Mouse (Mus musculus): ENCODE measurements around the gene Fibp. TPM values are rescaled to one million over a fixed set of nuclear protein-coding genes. Genes with fewer than 3 reads are reported as not detected.

The Fibp gene
- polyA plus RNA-seq, 1 experiment from 2014 or later, result 155 TPM

DNA sequence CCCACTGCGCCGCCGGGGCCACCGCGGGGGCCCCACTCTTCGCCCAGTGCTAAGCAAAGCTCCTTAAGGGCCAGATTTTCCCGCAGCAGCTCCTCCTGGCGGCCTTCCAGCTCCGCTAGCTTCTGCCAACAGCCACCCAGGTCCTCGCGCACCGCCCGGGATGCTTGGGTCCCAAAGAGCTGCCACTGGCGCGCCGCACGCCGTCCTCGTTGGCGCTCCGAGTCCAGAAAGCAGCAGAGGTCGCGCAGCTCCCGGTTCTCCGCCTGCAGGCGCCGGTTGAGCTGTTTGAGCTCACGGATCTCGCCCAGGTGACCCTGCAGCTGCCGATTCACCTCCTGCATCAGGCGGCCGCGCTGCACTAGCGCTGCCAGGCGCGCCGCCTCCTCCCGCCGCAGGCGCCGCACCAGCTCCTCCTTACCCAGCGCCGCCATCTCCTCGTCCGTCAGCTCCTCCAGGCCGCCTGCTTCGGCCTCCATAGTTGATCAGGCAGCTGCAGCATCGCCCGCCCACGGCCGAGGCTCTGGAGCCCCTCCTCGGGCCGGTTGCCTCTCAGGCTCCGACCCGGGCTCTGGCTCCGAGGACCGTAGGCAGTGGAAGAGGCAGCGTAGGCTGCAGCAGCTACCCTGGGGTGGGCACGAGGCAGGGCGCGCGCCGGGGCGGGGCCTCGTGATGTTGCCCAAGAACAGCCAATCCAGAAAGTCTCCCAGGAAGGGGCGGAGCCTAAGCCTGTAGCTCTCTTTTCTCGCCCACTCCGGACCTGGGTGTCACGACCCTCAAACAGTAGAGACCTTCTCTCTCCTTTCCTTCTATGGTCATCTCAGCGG, 3.3 kb upstream of the Fibp start:
- peak; percentile 95 for ATAC-seq
- Histone ChIP-seq H3K9ac (peak overlapping the region; percentile 89), H3K4me2 (peak overlapping the region; percentile 99), H3K9me3 (replicated peaks) (no peaks in the 10 kb centered on the region), H3K27me3 (peaks cover 4% of the 10 kb centered on the region; the same call in 1 of the 2 replicates), H3K27ac (peak overlapping the region; percentile 96), H3K4me1 (peaks cover 49% of the 10 kb centered on the region), H3K4me3 (peak overlapping the region; percentile 77), H3K36me3 (ENCODE audit: poor library complexity, severe bottlenecking) (peaks cover 9% of the 10 kb centered on the region; the same call in 1 of the 2 replicates)
- under 1% methylated on average over 70 of the region's 70 CpGs for WGBS

DNA sequence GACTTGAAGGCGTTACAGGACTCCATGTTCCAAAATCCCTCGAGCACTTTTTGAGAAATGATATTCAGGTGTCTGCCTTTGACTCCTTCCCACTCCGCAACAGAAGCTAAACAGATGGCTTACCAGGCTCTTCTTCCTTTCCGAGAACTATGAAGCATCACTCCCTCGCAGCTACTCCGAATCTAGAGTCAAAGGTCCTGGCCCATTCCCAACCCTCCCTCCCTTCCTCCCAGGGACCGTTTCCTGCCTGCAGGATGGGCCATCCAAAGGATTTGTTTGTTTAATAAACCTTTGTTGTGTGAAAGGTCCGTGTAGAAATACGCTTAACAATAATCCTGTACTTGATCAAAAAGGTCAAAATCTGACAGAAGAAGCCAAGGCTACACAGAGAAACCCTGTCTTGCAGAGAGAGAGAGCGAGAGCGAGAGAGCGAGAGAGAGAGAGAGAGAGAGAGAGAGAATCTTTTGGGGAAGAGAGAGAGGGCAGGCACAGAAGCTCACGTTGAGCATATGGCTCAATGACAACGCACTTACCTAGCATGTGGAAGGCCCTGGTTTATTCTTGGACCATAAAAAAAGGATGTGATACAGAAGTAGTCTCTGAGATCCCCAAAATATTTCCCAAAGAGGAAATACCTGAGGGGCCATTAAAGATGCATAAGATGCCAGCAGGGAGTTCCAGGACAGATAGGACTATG, 2.5 kb upstream of the Fibp start, which contains the start of gene Ccdc85b:
Gene Ccdc85b (minus strand): TSS at position 149 of the 697 bp plus-strand sequence.
- Histone ChIP-seq H3K9me3 (replicated peaks) (no peaks in the 10 kb centered on the region), H3K9ac (peak within 1 kb of the TSS; percentile 89), H3K36me3 (ENCODE audit: poor library complexity, severe bottlenecking) (peaks cover 17% of the 10 kb centered on the region), H3K27me3 (peaks cover 4% of the 10 kb centered on the region; the same call in 1 of the 2 replicates), H3K4me1 (peaks cover 49% of the 10 kb centered on the region), H3K27ac (peak within 1 kb of the TSS; percentile 96), H3K4me3 (peak within 1 kb of the TSS; percentile 77), H3K4me2 (peak within 1 kb of the TSS; percentile 99)
- ATAC-seq, result no peak; the same call in 1 of the 2 replicates
- 14% methylated on average over 14 of the region's 14 CpGs for WGBS

DNA sequence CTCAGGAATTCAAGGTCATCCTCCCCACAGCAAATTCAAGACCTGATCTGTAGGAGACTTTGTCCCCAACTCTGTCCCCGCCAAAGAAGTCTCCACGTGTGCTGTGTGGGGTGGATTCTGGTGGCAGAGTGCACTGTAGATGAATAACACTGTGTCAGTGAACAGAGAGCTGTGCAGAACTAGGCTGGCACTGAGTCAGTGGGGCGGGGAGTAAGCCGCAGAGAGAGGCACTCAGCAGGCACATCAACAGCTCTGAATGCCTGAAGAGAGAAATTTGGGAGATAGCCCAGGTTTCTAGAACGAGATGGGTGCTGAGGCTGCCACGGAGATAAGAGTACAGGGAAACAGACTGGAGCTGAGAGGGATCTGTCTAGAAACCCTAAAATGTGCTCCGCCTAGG, 1.4 kb upstream of the Fibp start:
- Histone ChIP-seq H3K27me3 (peaks cover 4% of the 10 kb centered on the region; the same call in 1 of the 2 replicates), H3K4me1 (peaks cover 54% of the 10 kb centered on the region), H3K9ac (no peak overlapping the region), H3K27ac (no peak overlapping the region), H3K4me3 (no peak overlapping the region), H3K36me3 (ENCODE audit: poor library complexity, severe bottlenecking) (peaks cover 24% of the 10 kb centered on the region), H3K4me2 (no peak overlapping the region), H3K9me3 (replicated peaks) (no peaks in the 10 kb centered on the region)
- WGBS, result 66% methylated on average over 7 of the region's 7 CpGs
- no peak for ATAC-seq

DNA sequence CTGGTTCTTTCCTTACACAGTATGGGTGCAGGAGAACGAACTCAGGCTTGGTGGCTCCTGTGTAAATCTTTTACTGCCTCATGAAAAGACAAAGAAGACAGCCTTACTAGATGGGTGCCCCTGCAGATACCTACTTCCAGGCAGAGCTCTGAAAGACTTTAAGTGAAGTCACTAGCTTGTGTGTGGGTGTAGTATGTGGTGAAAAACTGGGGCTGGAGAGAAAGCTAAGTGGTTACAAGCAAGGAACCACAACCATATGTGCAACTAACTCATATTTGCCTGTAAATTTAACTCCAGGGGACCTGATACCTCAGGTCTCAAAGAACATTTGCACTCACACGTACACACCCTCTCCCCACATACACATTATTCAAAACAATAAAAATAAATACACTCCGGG, 519 bp upstream of the Fibp start:
- WGBS, result 24% methylated on average over 3 of the region's 3 CpGs
- Histone ChIP-seq H3K27me3 (peaks cover 4% of the 10 kb centered on the region; the same call in 1 of the 2 replicates), H3K9ac (peak overlapping the region; percentile 84), H3K9me3 (replicated peaks) (no peaks in the 10 kb centered on the region), H3K27ac (peak overlapping the region; percentile 68), H3K4me3 (peak overlapping the region; percentile 80), H3K36me3 (ENCODE audit: poor library complexity, severe bottlenecking) (peaks cover 27% of the 10 kb centered on the region), H3K4me1 (peaks cover 54% of the 10 kb centered on the region), H3K4me2 (peak overlapping the region; percentile 97)
- ATAC-seq, result no peak

DNA sequence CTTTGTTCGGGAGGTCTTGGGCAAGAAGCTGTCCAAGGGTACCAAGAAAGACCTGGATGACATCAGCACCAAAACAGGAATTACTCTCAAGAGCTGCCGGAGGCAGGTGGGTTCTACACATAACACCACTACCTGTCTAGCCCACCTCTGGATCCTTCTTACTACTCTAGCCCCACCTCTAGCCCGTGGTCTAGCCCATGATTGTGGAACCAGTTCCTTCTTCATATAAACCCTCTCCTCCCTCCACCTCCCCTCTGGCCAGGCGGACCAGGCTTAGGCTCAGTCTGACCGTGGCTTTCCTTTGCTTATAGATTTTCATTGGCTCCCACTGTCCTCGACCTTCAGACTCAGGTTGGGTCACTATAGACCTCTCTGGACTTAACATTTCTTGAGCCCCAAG, 996 bp downstream of the Fibp start:
- H3K4me1 ChIP-seq, result peaks cover 39% of the 10 kb centered on the region
- H3K4me3 ChIP-seq, result peak overlapping the region; percentile 80
- H3K9ac ChIP-seq, result peak overlapping the region; percentile 84; the same call in 1 of the 2 replicates
- 92% methylated on average over 6 of the region's 6 CpGs for WGBS
- no peaks in the 10 kb centered on the region for H3K9me3 ChIP-seq (replicated peaks)
- H3K4me2 ChIP-seq, result peak overlapping the region; percentile 97
- no peak overlapping the region for H3K27ac ChIP-seq
- H3K27me3 ChIP-seq, result peaks cover 4% of the 10 kb centered on the region; the same call in 1 of the 2 replicates
- ATAC-seq, result no peak
- H3K36me3 ChIP-seq (ENCODE audit: poor library complexity, severe bottlenecking), result peaks cover 43% of the 10 kb centered on the region

DNA sequence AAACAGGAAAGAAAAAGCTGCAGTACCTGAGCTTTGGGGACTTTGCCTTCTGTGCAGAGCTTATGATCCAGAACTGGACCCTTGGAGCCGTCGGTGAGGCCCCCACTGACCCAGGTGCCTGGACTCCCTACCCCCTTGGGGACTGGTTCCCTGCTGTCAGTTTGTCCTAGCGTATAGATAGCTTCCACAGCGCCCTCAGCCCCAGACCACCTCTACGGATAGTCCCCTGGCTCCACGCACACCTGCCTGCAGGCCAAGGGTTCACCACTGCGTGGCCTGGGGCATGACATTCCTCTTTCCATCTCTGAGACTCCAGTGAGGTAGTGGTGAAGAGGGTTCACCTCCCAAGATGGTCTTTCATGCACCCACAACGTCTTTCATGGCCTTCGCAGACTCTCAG, 2.8 kb downstream of the Fibp start:
- Histone ChIP-seq H3K9me3 (replicated peaks) (no peaks in the 10 kb centered on the region), H3K4me3 (no peak overlapping the region), H3K4me1 (peaks cover 31% of the 10 kb centered on the region), H3K36me3 (ENCODE audit: poor library complexity, severe bottlenecking) (peaks cover 59% of the 10 kb centered on the region), H3K27ac (no peak overlapping the region), H3K4me2 (no peak overlapping the region), H3K9ac (no peak overlapping the region), H3K27me3 (peaks cover 4% of the 10 kb centered on the region; the same call in 1 of the 2 replicates)
- ATAC-seq, result no peak
- 92% methylated on average over 9 of the region's 9 CpGs for WGBS

DNA sequence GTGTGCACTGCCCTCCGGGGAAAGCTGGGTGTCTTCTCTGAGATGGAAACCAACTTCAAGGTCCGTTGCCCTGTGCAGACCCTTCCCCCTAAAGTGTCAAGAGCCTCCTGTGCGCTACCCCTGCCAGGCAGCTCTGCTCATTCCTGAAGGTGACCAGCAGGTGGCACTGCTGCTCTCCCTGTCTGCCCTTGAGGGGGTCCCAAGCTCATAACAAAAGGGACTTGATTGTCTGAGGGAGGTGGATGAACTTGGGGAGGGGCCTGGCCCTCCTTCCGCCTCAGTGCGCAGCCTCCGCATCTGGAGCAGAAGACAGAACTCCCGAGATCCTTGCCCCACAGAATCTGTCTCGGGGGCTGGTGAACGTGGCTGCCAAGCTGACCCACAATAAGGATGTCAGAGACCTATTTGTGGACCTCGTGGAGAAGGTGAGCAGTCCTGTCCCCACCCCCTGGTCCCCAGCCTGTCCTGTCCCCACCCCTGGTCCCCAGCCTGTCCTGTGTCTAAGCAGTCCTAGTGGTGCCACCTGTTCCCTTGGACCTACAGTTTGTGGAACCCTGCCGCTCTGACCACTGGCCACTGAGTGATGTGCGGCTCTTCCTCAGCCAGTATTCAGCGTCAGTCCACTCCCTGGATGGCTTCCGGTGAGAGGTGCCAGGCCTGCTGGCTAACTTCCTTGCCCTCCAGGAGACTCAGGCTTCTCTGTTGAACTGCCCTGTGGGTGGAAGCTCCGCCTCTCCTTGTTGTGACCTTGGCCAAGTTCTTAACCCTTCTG, 3.6 kb downstream of the Fibp start:
- Histone ChIP-seq H3K27ac (peak overlapping the region; percentile 70), H3K27me3 (peaks cover 2% of the 10 kb centered on the region; the same call in 1 of the 2 replicates), H3K4me1 (peaks cover 31% of the 10 kb centered on the region), H3K4me2 (peak overlapping the region; percentile 56), H3K36me3 (ENCODE audit: poor library complexity, severe bottlenecking) (peaks cover 59% of the 10 kb centered on the region), H3K9me3 (replicated peaks) (no peaks in the 10 kb centered on the region), H3K9ac (peak overlapping the region; percentile 62), H3K4me3 (peak overlapping the region; percentile 31)
- peak; percentile 55 for ATAC-seq
- 40% methylated on average over 15 of the region's 15 CpGs for WGBS

DNA sequence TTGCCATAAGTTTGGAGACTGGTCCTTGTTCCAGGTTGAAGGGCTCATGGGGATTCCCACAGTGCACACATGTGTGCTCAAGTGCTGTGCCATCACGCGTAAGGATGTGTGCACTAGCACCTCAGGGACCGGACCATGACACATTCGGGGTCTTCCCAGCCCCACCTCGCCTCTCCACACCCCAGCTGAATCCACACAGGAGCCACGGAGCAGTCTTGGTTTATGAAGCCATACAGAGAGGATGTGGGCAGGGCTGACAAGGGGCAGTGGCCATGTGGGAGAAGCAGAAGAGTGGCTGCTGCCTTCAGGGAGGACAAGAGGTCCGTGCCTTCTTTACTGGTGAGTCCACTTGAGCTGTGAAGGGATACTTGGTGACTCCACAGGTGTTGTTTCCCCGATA, 4.6 kb downstream of the Fibp start:
- no peaks in the 10 kb centered on the region for H3K9me3 ChIP-seq (replicated peaks)
- no peak overlapping the region for H3K4me2 ChIP-seq
- peaks cover 59% of the 10 kb centered on the region for H3K36me3 ChIP-seq (ENCODE audit: poor library complexity, severe bottlenecking)
- H3K4me1 ChIP-seq, result peaks cover 26% of the 10 kb centered on the region
- WGBS, result 94% methylated on average over 8 of the region's 8 CpGs
- H3K9ac ChIP-seq, result no peak overlapping the region
- H3K27ac ChIP-seq, result no peak overlapping the region
- ATAC-seq, result no peak
- H3K4me3 ChIP-seq, result no peak overlapping the region
- H3K27me3 ChIP-seq, result no peaks in the 10 kb centered on the region

DNA sequence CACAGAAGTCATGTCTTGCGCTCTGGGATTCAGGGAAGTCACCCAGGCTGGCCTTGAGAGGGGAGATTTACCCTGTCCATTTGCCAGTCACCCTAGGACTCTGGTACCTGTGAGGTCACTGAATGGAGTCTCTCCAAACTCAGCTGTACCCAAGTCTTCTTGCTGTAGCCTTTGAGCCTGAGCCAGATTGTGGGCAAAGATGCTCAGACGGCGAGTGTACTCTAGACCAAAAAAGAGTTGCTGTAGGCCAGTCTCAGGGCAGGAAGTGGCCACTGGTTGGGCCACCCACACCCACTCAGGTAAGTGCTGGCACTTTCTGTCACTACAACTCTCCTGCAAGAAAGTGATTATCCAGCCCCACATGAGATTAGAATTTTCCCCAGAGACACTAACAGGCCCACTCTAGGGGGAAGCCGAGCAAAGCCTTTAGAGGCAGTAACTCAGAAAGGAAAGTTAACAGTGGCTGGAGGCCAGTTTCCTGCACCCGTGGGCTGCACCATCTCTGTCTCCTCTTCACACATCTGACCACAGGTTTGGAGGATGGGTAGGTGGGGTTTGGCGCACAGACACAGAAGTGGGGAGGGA, 6.6 kb downstream of the Fibp start:
- H3K27me3 ChIP-seq, result no peaks in the 10 kb centered on the region
- H3K4me3 ChIP-seq, result no peak overlapping the region
- H3K9ac ChIP-seq, result peak overlapping the region; percentile 21; the same call in 1 of the 2 replicates
- H3K36me3 ChIP-seq (ENCODE audit: poor library complexity, severe bottlenecking), result peaks cover 59% of the 10 kb centered on the region
- no peak for ATAC-seq
- peaks cover 13% of the 10 kb centered on the region for H3K4me1 ChIP-seq
- 92% methylated on average over 6 of the region's 6 CpGs for WGBS
- no peak overlapping the region for H3K27ac ChIP-seq
- H3K4me2 ChIP-seq, result no peak overlapping the region
- no peaks in the 10 kb centered on the region for H3K9me3 ChIP-seq (replicated peaks)

DNA sequence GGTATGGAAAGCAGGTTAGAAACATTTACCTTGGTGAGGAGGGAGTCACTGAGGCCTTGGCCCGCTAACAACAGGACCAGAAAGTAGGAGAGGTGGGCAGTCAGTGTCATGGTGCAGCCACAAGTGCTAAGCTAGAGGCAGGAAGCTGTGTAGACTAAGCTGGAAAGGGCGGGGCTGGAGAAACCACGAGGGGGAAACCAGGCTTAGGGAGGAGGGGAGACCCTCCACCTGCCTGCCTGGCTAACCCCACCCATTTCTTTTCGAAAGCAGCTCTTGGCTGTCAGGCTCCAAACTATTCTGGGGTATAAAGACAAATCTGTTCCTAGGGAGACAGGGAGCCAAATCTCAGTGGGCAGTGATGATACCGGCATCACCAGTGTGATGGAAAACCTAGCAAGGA, 8.0 kb downstream of the Fibp start, which contains the start of gene Ctsw:
Gene Ctsw (minus strand): TSS at position 134 of the 400 bp plus-strand sequence.
- H3K27me3 ChIP-seq, result no peaks in the 10 kb centered on the region
- H3K36me3 ChIP-seq (ENCODE audit: poor library complexity, severe bottlenecking), result peaks cover 47% of the 10 kb centered on the region
- no peak within 1 kb of the TSS for H3K4me2 ChIP-seq
- WGBS, result 60% methylated on average over 5 of the region's 5 CpGs
- H3K4me1 ChIP-seq, result peaks cover 13% of the 10 kb centered on the region
- ATAC-seq, result no peak
- no peaks in the 10 kb centered on the region for H3K9me3 ChIP-seq (replicated peaks)
- H3K9ac ChIP-seq, result no peak within 1 kb of the TSS
- no peak within 1 kb of the TSS for H3K4me3 ChIP-seq
- H3K27ac ChIP-seq, result no peak within 1 kb of the TSS

DNA sequence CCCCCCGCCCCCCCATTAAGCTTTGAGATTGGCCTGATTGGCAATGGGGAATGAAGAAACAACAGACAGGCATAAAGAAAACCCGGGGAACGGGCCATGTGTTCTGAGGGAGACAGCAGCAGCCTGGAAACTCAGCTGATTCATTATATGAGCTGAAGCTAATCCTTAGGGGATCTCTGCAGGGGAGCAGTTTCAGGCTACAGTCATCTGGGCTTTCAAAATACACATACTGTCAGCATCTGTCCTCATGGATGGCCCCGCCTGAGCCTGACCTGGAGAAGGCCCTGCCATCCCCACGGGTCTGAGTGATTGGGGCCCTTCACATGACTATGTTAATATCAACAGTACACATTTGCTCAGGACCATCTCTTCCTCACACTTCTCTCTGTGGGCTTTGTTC, 11.4 kb downstream of the Fibp start:
- no peak overlapping the region for H3K4me3 ChIP-seq
- peaks cover 12% of the 10 kb centered on the region for H3K36me3 ChIP-seq (ENCODE audit: poor library complexity, severe bottlenecking)
- 46% methylated on average over 5 of the region's 5 CpGs for WGBS
- no peaks in the 10 kb centered on the region for H3K9me3 ChIP-seq (replicated peaks)
- H3K27me3 ChIP-seq, result no peaks in the 10 kb centered on the region
- H3K4me1 ChIP-seq, result peaks cover 26% of the 10 kb centered on the region
- H3K9ac ChIP-seq, result no peak overlapping the region
- H3K4me2 ChIP-seq, result no peak overlapping the region
- H3K27ac ChIP-seq, result no peak overlapping the region
- no peak for ATAC-seq
